Mouse (Mus musculus) forebrain, embryonic 10.5 days (tissue): ENCODE data around the gene Cdhr3. TPM values are rescaled to one million over a fixed set of nuclear protein-coding genes. Genes with fewer than 3 reads are reported as not detected.

Experiments used
- DNase-seq: peaks from one replicate; pipeline ENCODE4 v3.0.0-alpha.2; 2017; ENCODE audit warnings: low spot score; ENCODE audit errors: extremely low spot score
- H3K27ac ChIP-seq: fragments of 300-500 bp; sonication (generic); 2 replicates; pipeline ENCODE4 v1.5.1; 2016; ENCODE audit warnings: mild to moderate bottlenecking
- H3K27me3 ChIP-seq: fragments of 300-500 bp; sonication (generic); 2 replicates; pipeline ENCODE4 v1.6.1; 2016; ENCODE audit warnings: mild to moderate bottlenecking; ENCODE audit not compliant: poor library complexity, severe bottlenecking
- H3K36me3 ChIP-seq: fragments of 300-500 bp; sonication (generic); replicated peaks from 2 replicates; pipeline ENCODE4 v1.6.1; 2016; ENCODE audit warnings: mild to moderate bottlenecking, moderate library complexity
- H3K4me1 ChIP-seq: fragments of 300-500 bp; sonication (generic); 2 replicates; pipeline ENCODE4 v1.6.1; 2016
- H3K4me3 ChIP-seq: fragments of 300-500 bp; sonication (generic); 2 replicates; pipeline ENCODE4 v1.5.1; 2016; ENCODE audit warnings: mild to moderate bottlenecking, moderate library complexity
- H3K9me3 ChIP-seq: fragments of 300-500 bp; sonication (generic); 2 replicates; pipeline ENCODE4 v1.6.1; 2016; ENCODE audit warnings: mild to moderate bottlenecking, moderate library complexity
- WGBS: fragments of 180-500 bp; shearing (Covaris S2); methylation state at CpG from one replicate; pipeline ENCODE4 v1.1.7; 2016; 5-methylcytosine and 5-hydroxymethylcytosine counted together
- polyA plus RNA-seq: library from polyadenylated mRNA; unstranded; fragments of >200 nt; fragmentation: Nextera tagmentation; extraction: Ambion mirVana; gene quantifications from 2 replicates; pipeline ENCODE4 v1.2.1, GENCODE M21; 2016

Cdhr3 gene
- polyA plus RNA-seq, 1 experiment from 2014 or later, result not detected

DNA sequence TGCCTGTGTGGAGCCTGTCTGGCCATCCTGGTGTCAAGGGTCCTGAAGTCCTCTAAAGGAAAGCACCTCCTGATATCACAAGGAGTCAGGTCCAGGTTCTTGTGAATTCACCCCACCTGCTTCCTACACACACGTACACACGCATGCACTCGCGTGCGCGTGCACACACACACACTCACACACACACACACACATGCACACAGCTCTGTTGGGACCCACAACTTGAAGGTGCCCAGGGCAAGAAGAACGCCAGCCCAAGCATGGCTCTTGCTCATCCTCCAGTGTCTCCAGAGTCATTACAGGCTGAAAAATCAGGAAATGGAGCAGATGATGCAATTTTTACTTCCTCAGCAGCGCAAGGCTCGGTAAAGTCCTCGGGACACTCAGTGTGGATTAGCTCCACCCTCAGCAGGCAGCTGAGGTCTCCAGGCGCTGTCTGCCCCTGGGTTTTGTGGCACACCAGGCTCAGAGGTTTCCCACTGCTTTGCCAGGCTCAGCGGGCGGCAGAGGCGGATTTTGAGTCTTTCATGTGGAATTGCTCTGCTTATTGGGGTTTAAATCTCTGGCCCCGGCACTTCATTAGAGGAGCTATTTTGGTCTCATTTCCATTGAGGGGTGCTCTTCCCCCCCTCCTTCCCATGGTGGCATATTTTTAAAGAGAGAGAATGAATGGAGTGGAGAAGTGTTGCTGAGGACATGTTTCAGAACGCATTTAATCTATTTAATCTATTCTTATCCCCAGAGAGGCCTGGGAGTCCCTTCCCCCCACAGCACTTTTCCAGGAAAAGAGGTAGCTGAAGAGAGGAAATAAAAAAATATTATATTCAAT is 46.9 kb downstream of the Cdhr3 start:
- Histone ChIP-seq H3K27ac (peak overlapping the region; percentile 54; the same call in 1 of the 2 replicates), H3K4me3 (no peak overlapping the region), H3K36me3 (no peaks in the 10 kb centered on the region), H3K9me3 (no peaks in the 10 kb centered on the region), H3K4me1 (peaks cover 20% of the 10 kb centered on the region), H3K27me3 (no peaks in the 10 kb centered on the region)
- DNase-seq, result no peak
- 41% methylated on average over 16 of the region's 16 CpGs for WGBS

DNA sequence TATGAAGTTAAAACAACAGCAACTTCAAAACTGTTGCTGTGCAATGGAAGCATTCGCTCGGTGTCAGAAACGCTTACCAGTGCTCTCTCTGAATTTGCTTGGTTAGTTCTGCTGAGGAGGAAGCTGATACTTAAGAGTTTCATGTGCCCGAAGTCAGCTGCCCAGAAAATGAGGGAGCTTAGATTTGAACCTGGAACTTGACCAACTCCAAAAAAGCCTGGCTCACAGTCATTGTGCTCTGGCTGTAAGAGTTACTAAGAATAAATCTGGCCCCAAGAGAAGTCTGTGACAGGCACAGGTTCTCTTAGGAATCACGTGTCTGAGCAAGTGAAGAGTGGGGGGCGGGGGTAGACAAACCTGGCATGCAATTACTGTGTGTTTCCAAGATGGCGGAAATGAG is 51.2 kb downstream of the Cdhr3 start:
- Histone ChIP-seq H3K36me3 (no peaks in the 10 kb centered on the region), H3K4me1 (peaks cover 13% of the 10 kb centered on the region), H3K27ac (no peak overlapping the region), H3K4me3 (no peak overlapping the region), H3K27me3 (peaks cover 12% of the 10 kb centered on the region), H3K9me3 (no peaks in the 10 kb centered on the region)
- WGBS, result 87% methylated on average over 7 of the region's 7 CpGs
- DNase-seq, result no peak

DNA sequence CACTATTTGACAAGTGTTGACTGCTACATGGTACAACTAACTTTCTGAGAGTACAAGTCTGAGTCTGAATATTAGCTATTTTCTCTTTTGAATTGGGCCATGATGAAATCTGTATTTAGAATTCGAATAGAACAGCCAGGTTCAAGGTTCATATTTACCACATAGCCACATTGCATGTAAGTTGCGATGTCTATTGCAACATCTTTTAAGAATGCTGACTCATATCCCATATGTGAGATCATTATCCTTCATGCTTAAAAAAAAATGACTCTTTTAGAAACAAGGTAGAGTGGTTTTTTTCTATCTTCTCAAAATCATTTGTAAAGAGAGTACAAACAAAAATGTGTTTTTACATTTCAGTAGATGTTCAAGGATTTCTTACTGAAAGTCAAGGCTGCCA is 51.9 kb downstream of the Cdhr3 start:
- 92% methylated on average over 2 of the region's 2 CpGs for WGBS

DNA sequence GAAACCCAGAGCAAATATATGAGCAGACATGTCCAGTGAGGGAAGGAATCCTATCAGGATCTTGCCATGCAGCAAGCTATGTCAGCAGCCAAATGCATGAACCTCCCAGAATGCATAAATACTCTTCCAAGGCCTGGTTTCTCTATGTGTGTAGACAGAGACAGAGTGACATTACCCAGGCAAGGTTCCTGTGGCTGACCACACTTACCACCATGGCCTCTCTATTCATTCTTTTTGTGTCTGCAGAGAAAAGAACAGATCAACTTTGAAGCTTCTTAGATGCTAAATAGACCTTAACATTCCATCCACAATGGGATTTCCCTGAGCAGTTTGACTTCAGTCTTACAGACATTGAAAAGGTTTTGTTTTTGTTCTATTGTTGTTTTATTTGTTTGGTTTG is 54.0 kb downstream of the Cdhr3 start:
- Histone ChIP-seq H3K4me3 (no peak overlapping the region), H3K36me3 (no peaks in the 10 kb centered on the region), H3K27ac (no peak overlapping the region), H3K4me1 (peaks cover 20% of the 10 kb centered on the region), H3K9me3 (no peaks in the 10 kb centered on the region), H3K27me3 (peaks cover 29% of the 10 kb centered on the region)
- no peak for DNase-seq

More for the DNA sequence above, 51.9 kb downstream of the Cdhr3 start:
- Histone ChIP-seq H3K9me3 (no peaks in the 10 kb centered on the region), H3K4me3 (no peak overlapping the region), H3K27me3 (peaks cover 16% of the 10 kb centered on the region), H3K36me3 (no peaks in the 10 kb centered on the region), H3K27ac (no peak overlapping the region), H3K4me1 (peaks cover 12% of the 10 kb centered on the region)
- DNase-seq, result no peak

DNA sequence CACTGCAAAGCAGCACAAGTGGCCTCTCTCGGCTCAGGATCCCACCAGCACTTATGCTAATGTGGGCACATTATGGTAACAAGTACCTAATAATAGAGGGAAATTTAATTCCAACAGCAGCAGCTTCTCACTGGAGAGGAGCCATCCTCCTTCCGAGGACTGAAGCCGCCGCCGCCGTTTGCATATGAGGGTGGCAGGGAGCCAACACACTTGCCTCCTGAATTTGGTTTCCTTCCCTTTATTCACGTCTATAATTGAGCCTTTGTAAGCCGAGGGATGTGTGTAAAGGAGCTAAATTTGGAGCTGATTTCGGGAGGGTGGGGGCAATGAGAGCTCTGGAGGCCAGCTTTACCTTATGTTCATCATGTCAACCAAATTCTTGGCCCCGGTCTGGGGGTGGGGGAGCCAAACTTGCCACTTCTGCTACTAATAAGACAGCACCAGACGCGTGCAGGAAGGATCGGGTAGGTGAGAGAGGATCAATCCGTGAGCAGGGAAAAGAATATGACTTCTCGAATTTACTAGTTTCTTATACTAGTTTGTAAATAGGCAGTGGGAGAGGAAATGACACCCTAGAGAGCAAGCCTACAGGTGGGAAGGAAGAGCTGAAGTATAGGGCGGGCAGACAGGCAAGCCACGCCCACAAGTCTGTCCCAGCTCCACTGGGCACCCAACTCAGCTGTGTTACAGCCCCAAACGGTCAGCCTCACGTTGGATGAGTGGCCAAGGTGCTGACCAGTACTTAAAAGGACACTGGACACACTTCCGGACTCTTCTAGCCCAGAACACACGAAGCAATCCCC is 56.8 kb downstream of the Cdhr3 start:
- WGBS, result 22% methylated on average over 21 of the region's 21 CpGs
- DNase-seq, result peak; percentile 40
- H3K27ac ChIP-seq, result peak overlapping the region; percentile 68
- H3K4me1 ChIP-seq, result peaks cover 20% of the 10 kb centered on the region
- H3K36me3 ChIP-seq, result no peaks in the 10 kb centered on the region
- H3K4me3 ChIP-seq, result peak overlapping the region; percentile 30
- no peaks in the 10 kb centered on the region for H3K9me3 ChIP-seq
- H3K27me3 ChIP-seq, result peaks cover 42% of the 10 kb centered on the region

DNA sequence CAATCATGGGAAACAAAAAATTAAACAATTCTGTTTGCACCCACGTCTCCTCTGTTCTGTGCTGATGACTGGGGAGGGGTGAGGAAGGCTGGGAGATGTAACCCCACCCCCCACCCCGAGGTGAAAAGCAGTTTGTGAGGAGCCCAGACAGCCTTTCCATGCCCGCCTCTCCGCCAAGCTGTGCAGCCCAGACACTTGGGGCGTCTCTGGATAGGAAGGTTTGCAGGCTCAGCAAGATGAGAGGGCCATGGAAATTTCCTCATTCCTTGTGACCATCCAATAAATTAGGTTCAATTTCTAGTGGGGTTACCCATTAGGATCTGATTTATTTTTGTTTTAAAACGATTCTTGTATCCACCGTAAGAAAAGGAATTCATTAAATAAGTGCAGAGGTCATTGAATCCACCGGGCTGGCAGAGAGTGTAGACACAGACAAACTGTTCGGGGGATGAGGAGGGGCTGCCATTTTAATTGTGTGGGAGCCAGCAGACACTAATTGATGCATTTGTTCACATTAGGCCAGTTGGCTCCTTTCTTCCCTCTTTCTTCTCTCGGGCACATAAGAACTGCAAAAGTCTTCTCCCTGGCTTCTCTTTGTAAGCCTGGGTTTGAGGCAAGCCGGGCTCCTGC is 57.5 kb downstream of the Cdhr3 start:
- peak overlapping the region; percentile 68 for H3K27ac ChIP-seq
- H3K4me1 ChIP-seq, result peaks cover 20% of the 10 kb centered on the region
- no peaks in the 10 kb centered on the region for H3K36me3 ChIP-seq
- no peak for DNase-seq
- H3K9me3 ChIP-seq, result no peaks in the 10 kb centered on the region
- H3K27me3 ChIP-seq, result peaks cover 42% of the 10 kb centered on the region
- H3K4me3 ChIP-seq, result peak overlapping the region; percentile 30
- 29% methylated on average over 11 of the region's 11 CpGs for WGBS

DNA sequence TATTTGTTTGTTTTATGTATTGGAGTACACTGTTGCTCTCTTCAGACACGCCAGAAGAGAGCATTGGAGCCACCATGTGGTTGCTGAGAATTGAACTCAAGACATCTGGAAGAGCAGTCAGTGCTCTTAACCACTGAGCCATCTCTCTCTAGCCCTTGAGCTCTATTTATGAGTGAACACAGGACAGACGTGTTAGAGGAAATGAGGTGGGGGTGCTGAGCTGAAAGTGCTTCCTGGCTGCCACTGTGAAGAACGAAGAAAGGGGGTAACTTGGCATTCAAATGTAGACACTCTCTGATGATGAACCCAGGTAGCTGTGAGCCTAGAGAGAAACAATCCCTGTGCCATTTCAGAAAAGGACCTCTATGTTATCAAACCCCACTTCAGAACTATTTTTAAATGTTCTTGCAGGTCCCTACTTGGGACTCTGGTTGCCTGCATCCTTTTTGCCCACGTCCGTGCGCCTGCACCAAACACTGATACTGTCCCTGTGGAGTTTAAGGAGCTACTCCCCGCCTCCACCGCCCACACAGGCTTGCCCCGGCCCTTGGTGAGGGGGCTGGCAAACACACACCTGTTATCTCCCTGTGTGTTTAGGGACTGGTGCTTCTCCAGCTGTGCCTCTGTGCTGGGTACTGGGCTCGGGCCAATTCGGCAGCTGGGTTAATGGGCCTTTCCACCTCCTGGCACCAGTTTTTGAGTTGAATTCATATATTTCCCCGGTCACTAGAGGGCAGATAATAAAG is 58.2 kb downstream of the Cdhr3 start:
- H3K27me3 ChIP-seq, result peaks cover 42% of the 10 kb centered on the region
- no peaks in the 10 kb centered on the region for H3K36me3 ChIP-seq
- no peaks in the 10 kb centered on the region for H3K9me3 ChIP-seq
- H3K27ac ChIP-seq, result peak overlapping the region; percentile 68; the same call in 1 of the 2 replicates
- H3K4me1 ChIP-seq, result peaks cover 20% of the 10 kb centered on the region
- no peak overlapping the region for H3K4me3 ChIP-seq
- DNase-seq, result no peak
- WGBS, result 68% methylated on average over 12 of the region's 12 CpGs

DNA sequence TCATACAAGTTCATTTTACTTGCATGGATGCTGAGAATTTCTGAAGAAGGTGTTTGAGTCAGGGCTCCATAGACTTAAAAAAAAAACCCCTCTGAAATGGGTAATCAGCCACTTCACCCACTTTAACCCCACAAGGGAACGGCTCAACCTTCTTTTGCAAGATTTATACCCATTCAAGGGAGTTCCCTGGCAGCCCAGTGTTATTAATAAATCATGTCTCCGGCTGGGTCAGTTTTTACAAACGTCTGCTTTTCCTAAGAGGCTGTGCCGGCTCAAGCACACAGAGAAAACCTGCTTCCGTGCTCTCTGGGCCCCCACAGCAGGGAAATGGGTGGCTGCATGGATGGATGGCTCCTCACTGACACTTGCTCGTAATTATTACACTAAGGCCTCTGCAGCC is 59.5 kb downstream of the Cdhr3 start:
- H3K4me3 ChIP-seq, result no peak overlapping the region
- 87% methylated on average over 6 of the region's 6 CpGs for WGBS
- no peak for DNase-seq
- no peak overlapping the region for H3K27ac ChIP-seq
- H3K9me3 ChIP-seq, result no peaks in the 10 kb centered on the region
- H3K36me3 ChIP-seq, result no peaks in the 10 kb centered on the region
- peaks cover 28% of the 10 kb centered on the region for H3K4me1 ChIP-seq
- peaks cover 52% of the 10 kb centered on the region for H3K27me3 ChIP-seq

DNA sequence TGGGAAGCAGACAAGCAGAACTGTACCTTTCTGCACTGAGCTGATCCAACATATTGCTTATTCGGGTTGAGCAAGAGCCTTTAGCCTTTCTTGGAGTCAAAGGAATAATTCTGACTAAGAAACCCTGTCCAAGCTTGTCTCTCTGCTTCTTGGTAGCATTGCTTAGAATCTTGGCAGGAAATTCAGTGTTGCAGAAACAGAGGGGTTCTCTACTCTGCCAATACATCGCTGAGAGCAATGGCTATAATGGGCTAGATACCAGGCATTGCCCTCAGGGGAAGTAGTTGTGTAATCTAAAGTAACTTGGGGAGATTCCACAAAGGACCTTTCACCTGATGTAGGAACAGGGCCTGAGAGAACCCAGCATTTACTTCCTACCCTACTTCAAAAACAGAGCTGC is 62.1 kb downstream of the Cdhr3 start:
- no peaks in the 10 kb centered on the region for H3K36me3 ChIP-seq

DNA sequence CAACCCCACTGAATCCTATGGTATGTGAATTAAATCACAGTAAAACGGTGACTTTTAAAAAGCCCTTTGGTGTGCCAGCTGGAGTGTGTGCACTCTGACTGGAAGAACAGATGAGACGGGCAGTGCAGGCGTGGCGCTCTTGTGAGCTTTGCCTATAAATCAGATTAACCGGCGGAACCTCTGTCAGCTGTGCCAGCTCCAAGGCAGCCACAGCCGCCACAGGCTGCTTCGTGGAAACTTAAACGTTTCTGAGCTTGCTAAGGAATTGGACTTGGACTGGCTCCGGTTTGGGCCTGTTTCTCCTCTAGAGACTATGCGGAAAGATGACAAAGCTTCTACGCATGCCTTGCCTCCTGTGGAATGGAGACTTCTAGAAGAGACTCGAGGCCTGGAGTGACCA is 62.6 kb downstream of the Cdhr3 start:
- 88% methylated on average over 13 of the region's 13 CpGs for WGBS

More for the DNA sequence above, 62.1 kb downstream of the Cdhr3 start:
- Histone ChIP-seq H3K4me1 (peaks cover 31% of the 10 kb centered on the region), H3K27ac (no peak overlapping the region), H3K27me3 (peaks cover 57% of the 10 kb centered on the region), H3K9me3 (no peaks in the 10 kb centered on the region), H3K4me3 (no peak overlapping the region)
- 85% methylated on average over 2 of the region's 2 CpGs for WGBS
- DNase-seq, result no peak

DNA sequence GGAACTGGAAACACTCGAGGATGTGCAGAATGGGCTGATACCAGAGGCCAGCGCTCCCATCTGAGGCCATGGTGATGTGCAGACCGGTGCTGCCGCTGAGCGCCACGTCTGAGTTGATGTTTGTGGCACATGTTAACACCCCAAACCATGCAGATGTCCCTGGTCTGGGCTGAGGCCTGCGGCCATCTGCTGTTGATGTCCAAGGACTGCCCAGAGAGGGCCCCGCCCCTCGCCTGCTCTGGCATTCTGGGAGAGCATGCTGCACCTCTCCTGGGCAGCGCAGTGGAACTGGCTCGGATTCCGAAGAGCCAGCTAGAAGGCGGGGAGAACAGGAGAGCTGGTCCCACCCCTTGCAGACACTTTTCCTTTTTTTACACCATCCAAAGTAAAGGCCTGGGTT is 64.0 kb downstream of the Cdhr3 start:
- H3K4me3 ChIP-seq, result no peak overlapping the region
- WGBS, result 54% methylated on average over 13 of the region's 13 CpGs
- H3K27ac ChIP-seq, result no peak overlapping the region

More for the DNA sequence above, 62.6 kb downstream of the Cdhr3 start:
- no peak for DNase-seq
- Histone ChIP-seq H3K27ac (no peak overlapping the region), H3K36me3 (no peaks in the 10 kb centered on the region), H3K27me3 (peaks cover 57% of the 10 kb centered on the region), H3K9me3 (no peaks in the 10 kb centered on the region), H3K4me1 (peaks cover 26% of the 10 kb centered on the region), H3K4me3 (no peak overlapping the region)

DNA sequence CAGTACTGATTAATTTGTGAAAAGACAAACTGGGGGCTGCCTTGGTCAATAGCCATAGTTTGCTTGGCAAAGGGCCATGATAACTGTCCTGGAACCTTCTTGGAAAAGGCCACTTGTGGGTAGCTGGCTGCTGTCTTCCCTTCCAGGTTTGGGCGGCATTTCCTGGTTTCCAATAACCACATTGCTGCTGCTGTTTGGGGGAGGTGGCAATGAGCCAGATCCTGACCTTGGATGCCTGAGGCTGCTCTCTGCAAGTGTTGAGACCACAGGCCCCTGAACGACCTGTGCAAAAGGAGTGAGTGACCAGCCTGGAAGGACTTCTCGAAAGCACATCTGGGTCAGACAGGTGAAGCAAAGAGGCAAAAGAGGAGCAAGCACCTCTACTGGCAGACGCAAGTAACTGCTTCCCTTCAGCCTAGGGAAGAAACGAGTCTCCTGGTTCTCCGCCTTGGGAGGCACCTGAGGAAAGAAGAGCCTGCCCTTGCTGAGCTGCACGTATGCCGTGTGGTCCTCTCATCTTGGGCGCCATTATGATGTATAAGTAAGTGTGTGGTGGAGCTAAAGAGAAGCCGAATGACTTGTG is 64.5 kb downstream of the Cdhr3 start:
- H3K9me3 ChIP-seq, result no peaks in the 10 kb centered on the region
- no peak overlapping the region for H3K27ac ChIP-seq
- H3K4me3 ChIP-seq, result no peak overlapping the region
- no peak for DNase-seq
- H3K36me3 ChIP-seq, result no peaks in the 10 kb centered on the region
- peaks cover 39% of the 10 kb centered on the region for H3K27me3 ChIP-seq
- WGBS, result 42% methylated on average over 10 of the region's 10 CpGs
- H3K4me1 ChIP-seq, result peaks cover 18% of the 10 kb centered on the region

More for the DNA sequence above, 64.0 kb downstream of the Cdhr3 start:
- H3K4me1 ChIP-seq, result peaks cover 18% of the 10 kb centered on the region
- no peaks in the 10 kb centered on the region for H3K9me3 ChIP-seq
- no peaks in the 10 kb centered on the region for H3K36me3 ChIP-seq
- H3K27me3 ChIP-seq, result peaks cover 44% of the 10 kb centered on the region
- no peak for DNase-seq
